Comparison of ENCODE assay signal across 14 mouse cellular contexts in genomic region chr2:165757799-165758198, GRCm38 (mm10).
DNase-seq lines count a peak whose midpoint lies in the region; ATAC-seq and TF ChIP-seq lines count a peak whose summit lies in the region.
"Had no signal": no experiment of that assay in that cellular context is flagged by ENCODE, and none has a peak within 500 bp of the region (broad histone marks: within the 10 kb centered on the region; RNA-seq: fewer than 3 reads in every experiment).

No protein-coding gene starts in this region.

- no peak for DNase-seq in gastrocnemius, adult 2 months
- no peak for DNase-seq in gastrocnemius, adult 18-20 months (ENCODE audit: low spot score)
- DNase-seq in retina, postnatal 7 days (ENCODE audit: low read depth, low spot score) = peak; percentile 43
- DNase-seq in stomach, postnatal 0 days (ENCODE audit: low spot score) = no peak
- no peak for DNase-seq in lung, postnatal 4 days
- DNase-seq: B cell, adult 2 months; cerebellum, adult 2 months; kidney, adult 9 months; right cerebral cortex, postnatal 25 days; thymus, postnatal 25 days had no signal

- peaks cover 15% of the 10 kb centered on the region for H3K4me1 ChIP-seq in hindbrain, embryonic 15.5 days (replicated peaks)
- H3K4me1 ChIP-seq in midbrain, embryonic 15.5 days = peaks cover 12% of the 10 kb centered on the region; the same call in 1 of the 2 replicates
- no peaks in the 10 kb centered on the region for H3K4me1 ChIP-seq in stomach, postnatal 0 days (replicated peaks; ENCODE audit: control insufficient read depth, insufficient read depth)

- peak overlapping the region; percentile 39; the same call in 1 of the 2 replicates for H3K4me2 ChIP-seq in hindbrain, embryonic 15.5 days
- H3K4me2 ChIP-seq in midbrain, embryonic 15.5 days = no peak overlapping the region
- H3K4me2 ChIP-seq in stomach, postnatal 0 days (replicated peaks; ENCODE audit: low read depth) = no peak overlapping the region

- no peaks in the 10 kb centered on the region for H3K27me3 ChIP-seq in hindbrain, embryonic 15.5 days
- H3K27me3 ChIP-seq in midbrain, embryonic 15.5 days (replicated peaks) = no peaks in the 10 kb centered on the region
- no peaks in the 10 kb centered on the region for H3K27me3 ChIP-seq in stomach, postnatal 0 days (ENCODE audit: control insufficient read depth, insufficient read depth, low read length)

- no peaks in the 10 kb centered on the region for H3K36me3 ChIP-seq in hindbrain, embryonic 15.5 days
- no peaks in the 10 kb centered on the region for H3K36me3 ChIP-seq in midbrain, embryonic 15.5 days (replicated peaks)
- H3K36me3 ChIP-seq in stomach, postnatal 0 days (ENCODE audit: control insufficient read depth, insufficient read depth, low read length) = peaks cover 3% of the 10 kb centered on the region; the same call in 1 of the 2 replicates

- peak overlapping the region; percentile 48 for H3K27ac ChIP-seq in gastrocnemius, adult 2 months
- H3K27ac ChIP-seq in hindbrain, embryonic 15.5 days (replicated peaks) = 0 out of 2 replicates have a peak overlapping the region, but pooled peaks have one; percentile 48
- H3K27ac ChIP-seq in midbrain, embryonic 15.5 days = peak overlapping the region; percentile 38; the same call in 1 of the 2 replicates
- H3K27ac ChIP-seq in stomach, postnatal 0 days (replicated peaks) = no peak overlapping the region
- H3K27ac ChIP-seq: liver, embryonic 14.5 days had no signal

- peak overlapping the region; percentile 22; the same call in 1 of the 2 replicates for H3K4me3 ChIP-seq in gastrocnemius, adult 2 months
- no peak overlapping the region for H3K4me3 ChIP-seq in hindbrain, embryonic 15.5 days
- no peak overlapping the region for H3K4me3 ChIP-seq in midbrain, embryonic 15.5 days
- H3K4me3 ChIP-seq in stomach, postnatal 0 days (ENCODE audit: low read depth, low read length) = no peak overlapping the region

- ATAC-seq in hindbrain, embryonic 15.5 days (ENCODE audit: low FRiP score, low read depth) = peak; percentile 57
- no peak for ATAC-seq in midbrain, embryonic 15.5 days (replicated peaks)
- no peak for ATAC-seq in stomach, postnatal 0 days (ENCODE audit: low FRiP score, low TSS enrichment)
- no peak for ATAC-seq in erythroblast, adult 5-6 weeks (replicated peaks; ENCODE audit: low FRiP score, poor library complexity, severe bottlenecking)

- TF ChIP-seq EP300 in stomach, postnatal 0 days (optimal IDR thresholded peaks at IDR 0.05) = no peak

- 33% methylated on average over 15 of the region's 15 CpGs for WGBS in hindbrain, embryonic 15.5 days
- 62% methylated on average over 15 of the region's 15 CpGs for WGBS in midbrain, embryonic 15.5 days
- WGBS in stomach, postnatal 0 days = 61% methylated on average over 12 of the region's 15 CpGs

- intact Hi-C loops in gastrocnemius, adult 2 months (cut with DNase I) = loop anchor here (10.0 kb wide), 1 partner anchor 163 kb away; the partner anchor contains the start of gene Eya2

- no peaks in the 10 kb centered on the region for H3K9me3 ChIP-seq in hindbrain, embryonic 15.5 days
- no peaks in the 10 kb centered on the region for H3K9me3 ChIP-seq in midbrain, embryonic 15.5 days
- no peaks in the 10 kb centered on the region for H3K9me3 ChIP-seq in stomach, postnatal 0 days (ENCODE audit: control insufficient read depth, low read length)

- H3K9ac ChIP-seq in hindbrain, embryonic 15.5 days = no peak overlapping the region
- no peak overlapping the region; the same call in 1 of the 2 replicates for H3K9ac ChIP-seq in midbrain, embryonic 15.5 days
- H3K9ac ChIP-seq in stomach, postnatal 0 days (ENCODE audit: low read length) = no peak overlapping the region
- H3K9ac ChIP-seq: liver, embryonic 14.5 days had no signal

- TF ChIP-seq CTCF in gastrocnemius, adult 2 months (IDR thresholded peaks at IDR 0.05) = no peak
- TF ChIP-seq CTCF in stomach, postnatal 0 days (IDR thresholded peaks at IDR 0.05; ENCODE audit: low read depth) = no peak
